ENCODE assay signal across 11 mouse cellular contexts in genomic region chr19:24312556-24313342, GRCm38 (mm10). TPM values are rescaled to one million over a fixed set of nuclear protein-coding genes. Genes with fewer than 3 reads are reported as not detected.
A peak's percentile ranks its signal among the peaks of the same experiment; 100 is the strongest.
DNase-seq lines count a peak whose midpoint lies in the region; TF ChIP-seq lines count a peak whose summit lies in the region.
"Had no signal": no experiment of that assay in that cellular context is flagged by ENCODE, and none has a peak within 500 bp of the region (broad histone marks: within the 10 kb centered on the region; RNA-seq: fewer than 3 reads in every experiment).

No protein-coding gene starts in this region.

- H3K36me3 ChIP-seq in heart, adult 2 months (ENCODE audit: control insufficient read depth, insufficient read depth, low read length): peaks cover 6% of the 10 kb centered on the region; the same call in 1 of the 2 replicates
- no peaks in the 10 kb centered on the region for H3K36me3 ChIP-seq in forebrain, embryonic 10.5 days (replicated peaks)
- H3K36me3 ChIP-seq: intestine, embryonic 15.5 days; liver, embryonic 13.5 days had no signal

- no peak for TF ChIP-seq EP300 in heart, adult 2 months (IDR thresholded peaks at IDR 0.05; ENCODE audit: insufficient read depth, low read depth, low read length)

- H3K27ac ChIP-seq in heart, adult 2 months: peak overlapping the region; percentile 47
- H3K27ac ChIP-seq in forebrain, embryonic 10.5 days: peak overlapping the region; percentile 78
- H3K27ac ChIP-seq: intestine, embryonic 15.5 days; liver, embryonic 13.5 days had no signal

- H3K4me1 ChIP-seq in heart, adult 2 months (ENCODE audit: control insufficient read depth, insufficient read depth, low read length): peaks cover 3% of the 10 kb centered on the region; the same call in 1 of the 2 replicates
- peaks cover 53% of the 10 kb centered on the region for H3K4me1 ChIP-seq in forebrain, embryonic 10.5 days
- H3K4me1 ChIP-seq: liver, embryonic 13.5 days had no signal

- no peaks in the 10 kb centered on the region for H3K27me3 ChIP-seq in heart, adult 2 months (ENCODE audit: control insufficient read depth, insufficient read depth, low read length)
- H3K27me3 ChIP-seq in forebrain, embryonic 10.5 days (ENCODE audit: poor library complexity, severe bottlenecking): 0 out of 2 replicates have a peak, but pooled peaks cover 13% of the 10 kb centered on the region
- H3K27me3 ChIP-seq: intestine, embryonic 15.5 days; liver, embryonic 13.5 days had no signal

- intact Hi-C loops in heart, adult 2 months (cut with DNase I): no loop called here
- intact Hi-C loops in heart, postnatal 36 days (cut with DNase I): no loop called here

- H3K9ac ChIP-seq in heart, adult 2 months (ENCODE audit: low read depth, low read length): no peak overlapping the region
- H3K9ac ChIP-seq: intestine, embryonic 15.5 days; liver, embryonic 13.5 days had no signal

- H3K4me3 ChIP-seq in heart, adult 2 months: no peak overlapping the region
- no peak overlapping the region for H3K4me3 ChIP-seq in forebrain, embryonic 10.5 days
- H3K4me3 ChIP-seq: intestine, embryonic 15.5 days; liver, embryonic 13.5 days had no signal

- DNase-seq in heart, adult 2 months: no peak
- no peak for DNase-seq in heart, postnatal 36 days
- DNase-seq in brain, embryonic 14.5 days (ENCODE audit: low read depth): peak; percentile 94
- DNase-seq in forebrain, embryonic 10.5 days (ENCODE audit: extremely low spot score, low spot score): peak; percentile 61
- peak; percentile 45 for DNase-seq in mesoderm, embryonic 11.5 days (ENCODE audit: low read depth, low spot score)
- no peak for DNase-seq in spleen, adult 12 weeks (ENCODE audit: low spot score)
- no peak for DNase-seq in thymus, postnatal 14 days
- DNase-seq in adrenal gland, postnatal 4 days (ENCODE audit: low spot score in 2 of 2): no peak
- DNase-seq: liver, embryonic 13.5 days; right cerebral cortex, postnatal 14 days had no signal

- H3K79me2 ChIP-seq in heart, adult 2 months (replicated peaks; ENCODE audit: control insufficient read depth, insufficient read depth, low read length): no peaks in the 10 kb centered on the region

- no peak for TF ChIP-seq CTCF in heart, adult 2 months (IDR thresholded peaks at IDR 0.05)
- TF ChIP-seq CTCF in brain, embryonic 14.5 days (IDR thresholded peaks at IDR 0.05; ENCODE audit: borderline replicate concordance, extremely low read depth, insufficient read depth, insufficient read length): no peak

- no peak for TF ChIP-seq POLR2A in heart, adult 2 months (IDR thresholded peaks at IDR 0.05; ENCODE audit: insufficient read depth, low read depth, low read length)
- TF ChIP-seq POLR2A in brain, embryonic 14.5 days (IDR thresholded peaks at IDR 0.05; ENCODE audit: borderline replicate concordance, extremely low read depth, insufficient read depth, insufficient read length, poor library complexity, severe bottlenecking): no peak

- H3K9me3 ChIP-seq in forebrain, embryonic 10.5 days: no peaks in the 10 kb centered on the region
- H3K9me3 ChIP-seq: intestine, embryonic 15.5 days; liver, embryonic 13.5 days had no signal

- 88% methylated on average over 12 of the region's 12 CpGs for WGBS in heart, adult 2 months
- WGBS in forebrain, embryonic 10.5 days: 35% methylated on average over 12 of the region's 12 CpGs

RNA-seq across cellular contexts. Expression of gene Fxn, which starts 32.3 kb away (rescaled TPM):
- 10 to 100 TPM; 26.6 to 33.0 TPM for total RNA-seq in heart, adult 2 months (2021)
- polyA plus RNA-seq in heart, adult 2 months (2012; rRNA removed): 28.3 and 35.6 TPM in 2 replicates
- 10 to 100 TPM; 27.7 to 32.7 TPM for total RNA-seq in heart, postnatal 36 days (2021)
- polyA plus RNA-seq in brain, embryonic 14.5 days (2012; rRNA removed): 20.7 and 25.3 TPM in 2 replicates
- polyA plus RNA-seq in forebrain, embryonic 10.5 days (2016; fragmentation: Nextera tagmentation; extraction: Ambion mirVana): 64.0 and 65.9 TPM in 2 replicates
- total RNA-seq in adrenal gland, postnatal 4 days (2021): 10 to 100 TPM; 24.3 to 24.4 TPM

Comparison
In these comparisons a context has a peak if more than half of its experiments do, and no peak if none do; other contexts are left out.
1. DNase-seq: peak in brain, embryonic 14.5 days (single experiment), forebrain, embryonic 10.5 days (single experiment) and mesoderm, embryonic 11.5 days (single experiment); none in heart, adult 2 months (0 of 2), heart, postnatal 36 days (0 of 2), spleen, adult 12 weeks (single experiment), thymus, postnatal 14 days (single experiment) and adrenal gland, postnatal 4 days (0 of 2).